Mouse (Mus musculus) kidney, adult 2 months (tissue): Measurements from ENCODE around the gene Ppm1b. TPM values are rescaled to one million over a fixed set of nuclear protein-coding genes. Genes with fewer than 3 reads are reported as not detected.

Source experiments
- DNase-seq: peaks from one replicate; pipeline ENCODE4 v3.0.0; 2021
- H3K27ac ChIP-seq: fragments of 200-500 bp; 2 replicates; pipeline ENCODE4 v1.5.1; 2012; ENCODE audit warnings: low read depth, low read length, control low read depth, inconsistent platforms; ENCODE audit not compliant: insufficient read depth
- H3K27me3 ChIP-seq: fragments of 200-500 bp; replicated peaks from 2 replicates; pipeline ENCODE4 v1.6.1; 2012; ENCODE audit warnings: mild to moderate bottlenecking, moderate library complexity, low read length, inconsistent platforms; ENCODE audit not compliant: control insufficient read depth, insufficient read depth
- H3K36me3 ChIP-seq: fragments of 200-500 bp; 2 replicates; pipeline ENCODE4 v1.6.1; 2012; ENCODE audit warnings: mild to moderate bottlenecking, moderate library complexity, low read length, inconsistent platforms; ENCODE audit not compliant: control insufficient read depth, insufficient read depth
- H3K4me1 ChIP-seq: fragments of 200-500 bp; 2 replicates; pipeline ENCODE4 v1.6.1; 2011; ENCODE audit warnings: low read length; ENCODE audit not compliant: control insufficient read depth, insufficient read depth
- H3K4me3 ChIP-seq: fragments of 200-500 bp; 2 replicates; pipeline ENCODE4 v1.5.1; 2011; ENCODE audit warnings: mild to moderate bottlenecking, low read depth, low read length, control low read depth; ENCODE audit not compliant: insufficient read depth
- CTCF ChIP-seq: fragments of 200-500 bp; conservative IDR thresholded peaks from 2 replicates; pipeline ENCODE4 v1.5.1; 2011; ENCODE audit warnings: low read depth, mild to moderate bottlenecking, control low read depth, low read length, moderate library complexity, mixed read lengths; ENCODE audit not compliant: insufficient read depth, insufficient read length
- POLR2A ChIP-seq: fragments of 200-500 bp; IDR thresholded peaks from one replicate; pipeline ENCODE4 v1.6.1; 2011; ENCODE audit warnings: low read depth, low read length, control low read depth
- WGBS: fragments of 180-500 bp; shearing (Covaris S2); methylation state at CpG from one replicate; pipeline ENCODE4 v1.1.7; 2018; 5-methylcytosine and 5-hydroxymethylcytosine counted together
- polyA plus RNA-seq: library from polyadenylated mRNA; depleted of rRNA; stranded (reverse); fragments of >200 nt; gene quantifications from 2 replicates; pipeline ENCODE4 v1.2.3, GENCODE M21; 2012

Gene Ppm1b
- polyA plus RNA-seq, 1 experiment: 46.4 TPM

- Histone ChIP-seq H3K27me3 (no peaks in the 10 kb centered on the region), H3K27ac (peak overlapping the region; percentile 97), H3K4me3 (no peak overlapping the region), H3K36me3 (peaks cover 3% of the 10 kb centered on the region; the same call in 1 of the 2 replicates), H3K4me1 (peaks cover 40% of the 10 kb centered on the region)
- peak; percentile 90 for DNase-seq
- TF ChIP-seq POLR2A (no peak), CTCF (no peak)
- 36% methylated on average over 7 of the region's 7 CpGs for WGBS
Measured at GRCm38 (mm10) chr17:85040913-85041312, 84.4 kb downstream of the Ppm1b start.

GRCm38 (mm10) chr17:85042419-85042818 is 85.9 kb downstream of the Ppm1b start:
- no peak overlapping the region for H3K4me3 ChIP-seq
- H3K4me1 ChIP-seq: peaks cover 42% of the 10 kb centered on the region
- H3K36me3 ChIP-seq: no peaks in the 10 kb centered on the region; the same call in 1 of the 2 replicates
- peak; percentile 93 for DNase-seq
- H3K27me3 ChIP-seq: no peaks in the 10 kb centered on the region
- no peak for TF ChIP-seq POLR2A
- TF ChIP-seq CTCF: no peak
- peak overlapping the region; percentile 94 for H3K27ac ChIP-seq
- 40% methylated on average over 6 of the region's 6 CpGs for WGBS

- H3K4me1 ChIP-seq: peaks cover 46% of the 10 kb centered on the region
- H3K27me3 ChIP-seq: no peaks in the 10 kb centered on the region
- peak overlapping the region; percentile 99 for H3K27ac ChIP-seq
- 36% methylated on average over 6 of the region's 6 CpGs for WGBS
- H3K4me3 ChIP-seq: no peak overlapping the region
- peak; percentile 87 for DNase-seq
- H3K36me3 ChIP-seq: no peaks in the 10 kb centered on the region; the same call in 1 of the 2 replicates
- TF ChIP-seq POLR2A (peak; percentile 11), CTCF (no peak)
Measured at GRCm38 (mm10) chr17:85043404-85043816, 86.9 kb downstream of the Ppm1b start.

- WGBS: 46% methylated on average over 5 of the region's 5 CpGs
- H3K27me3 ChIP-seq: no peaks in the 10 kb centered on the region
- no peak overlapping the region for H3K4me3 ChIP-seq
- DNase-seq: peak; percentile 90
- peak overlapping the region; percentile 99 for H3K27ac ChIP-seq
- peaks cover 4% of the 10 kb centered on the region; the same call in 1 of the 2 replicates for H3K36me3 ChIP-seq
- H3K4me1 ChIP-seq: peaks cover 52% of the 10 kb centered on the region
- TF ChIP-seq CTCF (no peak), POLR2A (no peak)
Measured at GRCm38 (mm10) chr17:85044466-85044865, 87.9 kb downstream of the Ppm1b start.

GRCm38 (mm10) chr17:85045160-85045559 is 88.6 kb downstream of the Ppm1b start:
- H3K36me3 ChIP-seq: peaks cover 4% of the 10 kb centered on the region; the same call in 1 of the 2 replicates
- H3K4me1 ChIP-seq: peaks cover 51% of the 10 kb centered on the region
- H3K27ac ChIP-seq: peak overlapping the region; percentile 99
- peak; percentile 40 for DNase-seq
- peak; percentile 25; the same call in 1 of the 2 replicates for TF ChIP-seq CTCF
- TF ChIP-seq POLR2A: no peak
- H3K27me3 ChIP-seq: no peaks in the 10 kb centered on the region
- 56% methylated on average over 12 of the region's 12 CpGs for WGBS
- no peak overlapping the region for H3K4me3 ChIP-seq

GRCm38 (mm10) chr17:85048379-85048778 is 91.8 kb downstream of the Ppm1b start:
- peaks cover 41% of the 10 kb centered on the region for H3K4me1 ChIP-seq
- peak; percentile 79 for DNase-seq
- H3K27ac ChIP-seq: peak overlapping the region; percentile 61
- peaks cover 7% of the 10 kb centered on the region; the same call in 1 of the 2 replicates for H3K36me3 ChIP-seq
- H3K27me3 ChIP-seq: no peaks in the 10 kb centered on the region
- TF ChIP-seq CTCF: no peak
- no peak for TF ChIP-seq POLR2A
- 68% methylated on average over 5 of the region's 5 CpGs for WGBS
- no peak overlapping the region for H3K4me3 ChIP-seq

- H3K27ac ChIP-seq: no peak overlapping the region
- WGBS: 88% methylated on average over 7 of the region's 7 CpGs
Measured at GRCm38 (mm10) chr17:85058276-85058675, 101.7 kb downstream of the Ppm1b start.

GRCm38 (mm10) chr17:85059136-85059535 is 102.6 kb downstream of the Ppm1b start:
- Histone ChIP-seq H3K36me3 (peaks cover 2% of the 10 kb centered on the region; the same call in 1 of the 2 replicates), H3K27me3 (no peaks in the 10 kb centered on the region), H3K4me3 (no peak overlapping the region), H3K27ac (no peak overlapping the region), H3K4me1 (peaks cover 3% of the 10 kb centered on the region)
- no peak for TF ChIP-seq POLR2A
- no peak for TF ChIP-seq CTCF
- DNase-seq: no peak
- WGBS: 91% methylated on average over 6 of the region's 6 CpGs

More at GRCm38 (mm10) chr17:85058276-85058675, 101.7 kb downstream of the Ppm1b start:
- TF ChIP-seq POLR2A (no peak), CTCF (no peak)
- Histone ChIP-seq H3K4me3 (no peak overlapping the region), H3K27me3 (no peaks in the 10 kb centered on the region), H3K4me1 (peaks cover 3% of the 10 kb centered on the region), H3K36me3 (peaks cover 2% of the 10 kb centered on the region; the same call in 1 of the 2 replicates)
- DNase-seq: no peak
